ENCODE assay signal across 8 mouse cellular contexts in genomic region chr17:78916369-78916813, GRCm38 (mm10). TPM values are rescaled to one million over a fixed set of nuclear protein-coding genes. Genes with fewer than 3 reads are reported as not detected.
DNase-seq lines count a peak whose midpoint lies in the region; ATAC-seq and TF ChIP-seq lines count a peak whose summit lies in the region.

TSS of gene Cebpzos (plus strand) at chr17:78916500.

- peaks cover 34% of the 10 kb centered on the region for H3K36me3 ChIP-seq in G1E (replicated peaks)
- H3K36me3 ChIP-seq in forebrain, postnatal 0 days (ENCODE audit: insufficient read depth): peaks cover 24% of the 10 kb centered on the region
- H3K36me3 ChIP-seq in lung, embryonic 15.5 days: peaks cover 25% of the 10 kb centered on the region

- under 1% methylated on average over 37 of the region's 37 CpGs for WGBS in forebrain, postnatal 0 days
- under 1% methylated on average over 37 of the region's 37 CpGs for WGBS in lung, embryonic 15.5 days

- H3K4me1 ChIP-seq in G1E (ENCODE audit: insufficient read depth, low read depth, low read length): peaks cover 19% of the 10 kb centered on the region
- peaks cover 10% of the 10 kb centered on the region for H3K4me1 ChIP-seq in forebrain, postnatal 0 days (ENCODE audit: insufficient read depth)
- H3K4me1 ChIP-seq in lung, embryonic 15.5 days: peaks cover 17% of the 10 kb centered on the region

- no peaks in the 10 kb centered on the region for H3K27me3 ChIP-seq in G1E (ENCODE audit: insufficient read depth, low read length)
- no peaks in the 10 kb centered on the region for H3K27me3 ChIP-seq in forebrain, postnatal 0 days (ENCODE audit: insufficient read depth, low read length)
- no peaks in the 10 kb centered on the region for H3K27me3 ChIP-seq in lung, embryonic 15.5 days

- peak; percentile 97 for ATAC-seq in G1E (ENCODE audit: extremely low read depth, insufficient number of reproducible peaks, low FRiP score, poor library complexity, severe bottlenecking)
- peak; percentile 95 for ATAC-seq in forebrain, postnatal 0 days
- peak; percentile 95 for ATAC-seq in lung, embryonic 15.5 days (ENCODE audit: borderline replicate concordance, extremely low read depth, low FRiP score, low TSS enrichment)

- H3K27ac ChIP-seq in forebrain, postnatal 0 days (ENCODE audit: low read depth, low read length): peak within 1 kb of the TSS; percentile 79
- H3K27ac ChIP-seq in lung, embryonic 15.5 days: peak within 1 kb of the TSS; percentile 89

- H3K9me3 ChIP-seq in G1E (replicated peaks): no peaks in the 10 kb centered on the region
- no peaks in the 10 kb centered on the region for H3K9me3 ChIP-seq in forebrain, postnatal 0 days (ENCODE audit: low read length)
- no peaks in the 10 kb centered on the region for H3K9me3 ChIP-seq in lung, embryonic 15.5 days

- H3K4me2 ChIP-seq in forebrain, postnatal 0 days (ENCODE audit: low read depth): peak within 1 kb of the TSS; percentile 70
- peak within 1 kb of the TSS; percentile 66 for H3K4me2 ChIP-seq in lung, embryonic 15.5 days

- peak within 1 kb of the TSS; percentile 81 for H3K4me3 ChIP-seq in G1E (ENCODE audit: low read depth, low read length)
- peak within 1 kb of the TSS; percentile 62 for H3K4me3 ChIP-seq in forebrain, postnatal 0 days (ENCODE audit: low read depth, low read length)
- H3K4me3 ChIP-seq in lung, embryonic 15.5 days: peak within 1 kb of the TSS; percentile 62

- DNase-seq in G1E (ENCODE audit: low spot score): peak; percentile 84
- peak; percentile 90 to 93 for DNase-seq in cerebellum, adult 18-20 months
- DNase-seq in forebrain, postnatal 0 days: peak; percentile 93
- DNase-seq in heart, postnatal 4 days: peak; percentile 87
- DNase-seq in layer of hippocampus, adult 8-10 months (ENCODE audit: low spot score in 2 of 2): peak; percentile 87
- DNase-seq in ovary, adult 18-20 months (ENCODE audit: low spot score): peak; percentile 72
- peak; percentile 92 for DNase-seq in thymus, postnatal 0 days (ENCODE audit: low spot score)

- peak within 1 kb of the TSS; percentile 74 for H3K9ac ChIP-seq in forebrain, postnatal 0 days
- peak within 1 kb of the TSS; percentile 74 for H3K9ac ChIP-seq in lung, embryonic 15.5 days

- TF ChIP-seq CTCF in G1E (IDR thresholded peaks at IDR 0.05; ENCODE audit: low read depth, low read length): no peak
- TF ChIP-seq CTCF in forebrain, postnatal 0 days (IDR thresholded peaks at IDR 0.05; ENCODE audit: low read depth): peak; percentile 33; the same call in 1 of the 2 replicates

RNA-seq across cellular contexts. Expression of gene Cebpzos, which starts in this region (rescaled TPM):
- 17.1 and 20.5 TPM in 2 replicates for total RNA-seq in G1E (2014; fragmentation: Nextera tagmentation)
- 61.6 and 76.5 TPM in 2 replicates for total RNA-seq in G1E (2017)
- 4.1 and 4.5 TPM in 2 replicates for polyA plus RNA-seq in G1E (2012)
- 40.1 and 44.6 TPM in 2 replicates for total RNA-seq in forebrain, postnatal 0 days (2014; rRNA removed)
- 127 and 147 TPM in 2 replicates for polyA plus RNA-seq in forebrain, postnatal 0 days (2015; fragmentation: Nextera tagmentation; extraction: Ambion mirVana)
- total RNA-seq in heart, postnatal 4 days (2021): 10 to 100 TPM; 39.7 to 40.9 TPM
- total RNA-seq in layer of hippocampus, adult 8-10 months (2022): 10 to 100 TPM; 25.3 to 28.4 (median 26.6) TPM
- polyA plus RNA-seq in lung, embryonic 15.5 days (2015; fragmentation: Nextera tagmentation; extraction: Ambion mirVana): 82.6 and 89.4 TPM in 2 replicates
- polyA plus RNA-seq in thymus, postnatal 0 days (2015; fragmentation: Nextera tagmentation; extraction: Ambion mirVana): 76.0 and 79.3 TPM in 2 replicates

Comparison
In these comparisons a context has a peak if more than half of its experiments do, and no peak if none do; other contexts are left out.
1. Peak in every context shown above with its lines: DNase-seq, ATAC-seq, H3K4me3 ChIP-seq and H3K27ac ChIP-seq.
2. RNA of gene Cebpzos (polyA plus RNA-seq): 127 to 147 TPM in forebrain, postnatal 0 days, 82.6 to 89.4 TPM in lung, embryonic 15.5 days and 76.0 to 79.3 TPM in thymus, postnatal 0 days; 4.1 to 4.5 TPM in G1E; every median in the first group is over 10 times any median in the second.